Mouse (Mus musculus): ENCODE measurements around the gene Fam122a. TPM values are rescaled to one million over a fixed set of nuclear protein-coding genes. Genes with fewer than 3 reads are reported as not detected.

Fam122a gene
- 17.5 and 35.0 TPM in 2 replicates for polyA plus RNA-seq (2012; ENCODE audit: low replicate concordance)

GRCm38 (mm10) chr19:24476929-24477882 is at the start of gene Fam122a:
Fam122a (minus strand) TSS chr19:24477356.

Other genes starting within 250 kb of the Fam122a start
- gene Fxn, start 196.8 kb downstream of the Fam122a start, polyA plus RNA-seq (2012; ENCODE audit: low replicate concordance) = 21.8 and 32.9 TPM in 2 replicates
- gene Pip5k1b, start 78.5 kb upstream of the Fam122a start, polyA plus RNA-seq (2012; ENCODE audit: low replicate concordance) = 1.2 and 2.5 TPM in 2 replicates
- not detected in 2 replicates for gene Tmem252, start 196.7 kb upstream of the Fam122a start, polyA plus RNA-seq (2012; ENCODE audit: low replicate concordance)

All from hematopoietic multipotent progenitor cell, adult 10-12 weeks (in vitro differentiated cells).